Mouse (Mus musculus) thymus, postnatal 4 days (tissue): Measurements from ENCODE around the gene Srsf9.
"Not testable (repeated sequence)": the region's sequence is repeated elsewhere in the genome, so short reads cannot be mapped to it uniquely, and the experiment has no call there.

ENCODE experiments used
- DNase-seq: peaks from one replicate; pipeline ENCODE4 v3.0.0; 2021

The Srsf9 gene

DNA sequence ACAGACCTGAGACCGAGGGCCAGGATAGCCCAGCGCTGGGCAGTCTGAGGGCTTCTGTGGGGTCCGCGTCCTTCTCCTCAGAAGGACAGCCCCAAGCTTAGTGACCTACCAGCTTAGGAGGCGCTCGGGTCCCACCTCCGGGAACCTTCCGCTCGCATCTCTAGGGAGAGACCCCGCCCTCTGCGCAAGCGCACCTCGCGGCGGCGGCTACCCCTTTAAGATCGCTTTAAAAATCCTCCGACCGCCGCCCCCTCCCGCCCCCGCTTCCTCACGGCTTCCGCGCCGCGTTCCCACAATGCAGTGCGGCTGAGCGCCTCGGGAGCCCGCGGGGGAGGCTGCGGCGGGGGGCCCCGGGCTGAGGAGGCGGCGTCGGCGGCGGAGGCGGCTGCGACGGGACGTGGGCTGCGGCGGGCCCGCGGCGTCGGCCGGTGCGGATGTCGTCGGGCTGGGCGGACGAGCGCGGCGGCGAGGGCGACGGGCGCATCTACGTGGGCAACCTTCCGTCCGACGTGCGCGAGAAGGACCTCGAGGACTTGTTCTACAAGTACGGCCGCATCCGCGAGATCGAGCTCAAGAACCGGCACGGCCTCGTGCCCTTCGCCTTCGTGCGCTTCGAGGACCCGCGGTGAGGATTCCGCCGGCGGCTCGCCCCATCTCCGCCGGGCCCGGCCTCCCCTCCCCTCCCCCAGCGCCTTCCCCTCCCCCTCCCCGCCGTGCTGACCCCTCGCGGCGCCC lies at the start of gene Srsf9:
Srsf9 (plus strand) TSS at position 303 of the 735 bp plus-strand sequence.
- peak; percentile 98 for DNase-seq

DNA sequence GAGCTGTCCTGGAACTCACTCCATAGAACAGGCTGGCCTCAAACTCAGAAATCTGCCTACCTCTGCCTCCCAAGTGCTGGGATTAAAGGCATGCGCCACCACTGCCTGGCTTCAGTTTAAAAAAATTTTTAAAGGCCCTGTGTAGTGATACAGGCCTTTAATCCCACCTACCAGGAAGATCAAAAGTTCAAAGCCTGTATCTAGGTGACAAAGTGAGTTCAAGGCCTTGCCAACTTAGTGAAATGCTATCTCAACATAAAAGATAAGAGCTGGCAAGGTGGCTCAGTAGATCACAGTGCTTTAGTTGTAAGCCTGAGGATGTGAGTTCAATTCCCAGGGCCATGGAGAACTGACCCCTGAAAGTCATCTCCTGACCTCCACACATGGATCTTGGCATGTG lies 48.9 kb upstream of the Srsf9 start:
- DNase-seq = no peak

DNA sequence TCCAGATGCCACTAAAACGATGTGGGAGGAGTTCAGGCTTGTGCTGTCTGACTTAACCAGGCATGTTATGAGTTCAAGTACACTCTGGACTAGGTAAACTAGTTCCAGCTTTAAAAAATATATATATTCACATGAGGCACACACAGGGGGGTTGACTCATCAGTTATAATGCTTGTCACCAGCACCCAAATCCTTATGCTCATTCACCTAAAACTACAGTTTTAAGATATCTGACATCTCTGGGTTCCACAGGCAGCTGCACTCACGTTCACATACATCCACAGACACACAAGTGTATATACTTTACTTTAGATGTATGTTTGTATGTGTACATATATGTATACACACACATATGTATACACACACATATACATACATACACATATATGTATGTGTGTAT lies 48.2 kb upstream of the Srsf9 start:
- DNase-seq = no peak

DNA sequence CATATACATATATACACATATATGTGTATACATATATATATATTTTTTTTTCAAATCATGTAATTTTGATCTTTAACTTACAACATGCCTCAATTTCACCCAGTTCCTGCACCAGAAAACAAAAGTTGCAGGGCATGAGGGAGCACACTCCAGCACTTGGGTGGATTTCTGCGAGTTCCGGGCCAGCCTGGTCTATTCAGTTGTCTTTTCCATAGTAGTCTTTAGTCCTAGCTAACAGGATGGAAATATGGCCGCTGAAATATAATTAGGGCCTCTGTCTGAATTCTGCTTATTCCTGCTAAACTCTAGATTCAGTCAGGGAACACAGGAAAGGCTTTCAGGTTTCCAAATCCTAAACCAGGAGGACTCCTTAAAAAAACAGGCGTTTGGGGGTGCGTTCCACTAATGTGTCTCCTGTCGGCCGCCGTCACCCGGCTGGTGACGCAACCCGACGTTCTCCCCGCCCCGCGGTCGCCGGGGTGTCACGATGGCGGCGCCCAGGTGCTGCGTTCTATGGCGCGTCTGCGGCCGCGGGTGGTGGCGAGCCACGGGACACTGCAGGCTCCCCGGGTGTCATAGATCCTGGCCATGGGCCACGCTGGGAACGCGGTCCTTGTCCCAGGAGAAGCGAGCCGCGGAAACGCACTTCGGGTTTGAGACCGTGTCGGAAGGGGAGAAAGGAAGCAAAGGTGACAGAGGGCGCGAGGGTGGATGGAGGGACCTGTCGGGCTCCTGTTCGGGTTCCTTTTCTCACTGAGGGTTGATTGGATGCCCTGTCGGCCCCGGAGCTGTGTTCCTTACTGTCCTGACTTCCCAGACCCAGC lies 47.5 kb upstream of the Srsf9 start, which contains the start of gene Coq5:
Coq5 (plus strand) TSS at position 441 of the 824 bp plus-strand sequence.
- DNase-seq = peak; percentile 94

DNA sequence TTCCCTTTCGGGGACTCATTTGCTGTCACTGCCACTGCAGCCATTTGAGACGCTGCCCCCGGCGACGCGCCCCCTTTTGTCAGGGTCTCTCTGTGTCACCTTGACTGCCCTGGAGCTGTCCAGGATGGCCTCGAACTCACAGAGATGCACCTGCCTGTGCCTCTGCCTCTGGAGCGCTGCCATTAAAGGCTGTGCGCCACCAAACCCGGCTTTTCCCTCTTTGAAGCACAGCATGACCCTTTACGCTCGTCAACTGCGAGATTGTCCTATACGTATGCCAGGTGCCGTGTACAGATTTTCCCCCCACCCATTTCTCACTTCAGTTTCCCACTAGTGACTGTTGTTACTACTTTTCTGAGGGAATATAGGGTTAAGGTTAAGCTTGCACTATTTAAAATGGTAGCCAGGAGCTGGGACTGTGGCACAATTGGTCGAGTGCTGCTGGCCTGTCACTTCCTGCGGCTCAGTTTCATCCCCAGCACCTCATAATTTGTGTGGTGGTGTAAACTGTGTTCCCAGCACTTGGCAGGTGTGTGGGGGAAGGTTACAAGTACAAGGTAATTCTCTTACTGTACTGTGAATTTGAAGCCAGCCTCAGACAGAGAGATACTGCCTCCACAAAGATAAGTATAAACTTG lies 46.8 kb upstream of the Srsf9 start:
- DNase-seq = peak; percentile 64

DNA sequence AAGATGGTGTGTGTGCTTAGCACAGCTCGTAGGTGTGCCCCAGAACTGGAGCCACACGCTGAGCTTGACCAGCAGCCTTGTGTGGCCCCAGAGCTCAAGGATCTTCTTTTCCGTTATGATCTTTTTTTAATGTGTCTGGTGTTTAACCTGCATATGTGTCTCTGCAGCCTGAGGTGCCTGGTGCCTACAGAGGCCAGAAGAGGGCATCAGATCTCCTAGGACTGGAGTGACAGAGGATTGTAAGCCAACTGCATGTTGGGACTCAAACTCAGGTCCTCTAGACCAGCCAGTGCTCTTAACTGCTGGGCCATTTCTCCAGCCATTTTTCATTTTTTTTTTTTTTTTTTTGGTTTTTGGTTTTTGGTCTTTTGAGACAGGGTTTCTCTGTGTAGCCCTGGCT lies 42.2 kb upstream of the Srsf9 start:
- DNase-seq = peak; percentile 38

DNA sequence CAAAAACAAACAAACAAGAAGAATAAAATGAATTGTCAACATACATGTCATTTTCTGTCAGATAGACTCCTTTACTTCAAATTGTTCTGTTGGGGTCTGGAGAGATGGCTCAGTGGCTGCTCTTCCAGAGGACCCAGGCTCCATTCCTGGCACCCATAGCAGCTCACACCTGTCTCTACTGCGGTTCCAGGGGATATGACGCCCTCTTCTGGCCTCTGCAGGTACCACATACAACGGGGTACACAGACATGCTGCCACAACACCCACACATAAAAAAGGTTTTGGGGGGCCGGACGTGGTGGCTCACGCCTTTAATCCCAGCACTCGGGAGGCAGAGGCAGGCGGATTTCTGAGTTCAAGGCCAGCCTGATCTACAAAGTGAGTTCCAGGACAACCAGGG lies 32.8 kb upstream of the Srsf9 start:
- peak; percentile 32 for DNase-seq

DNA sequence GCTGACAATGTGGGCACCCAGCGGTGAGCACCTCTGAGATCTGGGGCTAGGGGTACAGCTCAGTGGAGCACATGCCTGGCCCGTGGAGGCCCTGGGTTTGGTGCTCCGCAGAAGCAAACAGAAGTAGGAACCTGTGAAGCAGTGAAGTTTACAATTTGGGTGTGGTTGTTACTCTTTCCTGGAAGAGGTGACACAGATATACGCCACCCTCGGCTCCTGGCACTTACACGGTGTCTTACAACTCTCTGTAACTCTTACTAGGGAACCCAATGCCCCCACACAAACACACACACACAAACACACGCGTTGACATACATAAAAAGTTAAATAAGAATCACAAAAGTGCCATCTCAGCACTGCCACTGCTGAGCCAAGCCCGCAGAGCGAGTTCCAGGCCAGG lies 30.6 kb upstream of the Srsf9 start:
- no peak for DNase-seq

DNA sequence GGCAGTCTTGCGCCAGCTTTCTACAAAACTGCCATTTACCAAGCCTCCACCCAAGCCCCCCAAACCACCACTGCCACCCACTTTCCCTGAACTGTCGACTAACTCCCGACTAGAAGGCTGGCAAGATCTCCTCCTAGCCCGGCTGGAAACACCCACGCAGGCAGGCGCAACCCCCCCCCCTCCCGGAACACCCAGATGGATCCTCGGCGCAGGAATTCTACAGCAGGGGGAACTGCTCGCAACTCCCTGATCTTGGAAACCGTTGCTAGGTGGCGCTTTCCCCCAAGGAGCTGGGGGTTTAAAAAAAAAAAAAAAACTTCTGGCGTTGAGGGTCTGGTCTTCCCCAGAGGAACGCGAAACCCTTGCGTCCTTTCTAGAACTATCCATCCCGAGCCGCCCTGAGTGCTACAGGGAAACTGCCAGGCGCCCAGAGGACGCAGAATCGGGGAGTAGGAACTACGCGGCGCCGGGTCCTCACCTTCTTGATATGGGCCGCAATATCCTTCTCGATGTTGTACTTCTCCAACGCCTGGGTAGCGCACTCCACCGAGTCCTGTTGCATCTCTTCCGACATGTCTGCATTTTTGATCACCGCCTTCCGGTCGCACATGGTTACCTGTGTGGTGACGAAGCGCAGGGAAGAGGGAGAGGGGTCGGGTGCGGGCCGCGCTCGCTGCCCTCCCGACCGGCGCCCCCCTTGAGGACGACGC lies 26.8 kb upstream of the Srsf9 start:
- no peak for DNase-seq

DNA sequence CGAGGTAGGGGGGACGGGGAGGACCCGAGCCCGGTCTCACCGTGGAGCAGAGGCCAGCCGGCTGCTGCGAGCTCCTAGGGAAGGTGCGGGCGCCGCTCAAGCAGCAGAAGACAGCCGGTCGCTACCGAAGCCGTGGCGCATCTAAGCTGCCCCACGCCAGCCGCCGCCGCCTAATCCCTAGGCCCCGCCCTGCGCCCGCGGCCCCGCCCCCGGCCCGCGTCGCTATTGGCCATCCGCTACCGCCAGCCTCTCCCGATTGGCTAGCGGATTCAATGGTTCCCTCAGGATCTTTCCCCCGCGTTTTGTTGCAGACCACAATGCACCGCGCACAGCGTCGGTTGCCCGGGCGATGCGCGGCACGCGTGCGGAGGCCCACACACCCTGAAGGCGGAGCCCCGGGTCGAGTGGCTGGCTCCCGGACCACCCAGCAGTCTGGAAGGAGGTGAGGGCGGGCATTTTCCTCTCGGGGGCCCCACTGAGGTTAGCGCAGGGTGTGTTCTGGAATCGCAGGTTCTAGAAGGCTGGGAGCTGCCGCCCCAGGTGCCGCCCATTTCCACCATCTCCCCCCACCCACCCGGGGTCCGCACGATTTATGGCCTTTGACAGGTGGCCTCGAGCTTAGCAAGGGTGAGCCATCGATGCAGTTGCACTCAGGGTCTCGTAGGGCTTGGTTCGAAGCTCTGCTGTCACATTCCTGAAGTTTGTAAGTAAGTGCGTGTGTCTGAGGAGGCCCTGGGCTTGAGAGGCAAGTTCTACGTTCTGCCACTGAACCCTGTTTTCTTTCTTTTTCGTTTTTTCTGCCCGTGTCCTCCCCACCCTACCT lies 26.0 kb upstream of the Srsf9 start, which contains the start of gene Dynll1:
Dynll1 (minus strand) TSS at position 208 of the 823 bp plus-strand sequence.
- DNase-seq = peak; percentile 99

DNA sequence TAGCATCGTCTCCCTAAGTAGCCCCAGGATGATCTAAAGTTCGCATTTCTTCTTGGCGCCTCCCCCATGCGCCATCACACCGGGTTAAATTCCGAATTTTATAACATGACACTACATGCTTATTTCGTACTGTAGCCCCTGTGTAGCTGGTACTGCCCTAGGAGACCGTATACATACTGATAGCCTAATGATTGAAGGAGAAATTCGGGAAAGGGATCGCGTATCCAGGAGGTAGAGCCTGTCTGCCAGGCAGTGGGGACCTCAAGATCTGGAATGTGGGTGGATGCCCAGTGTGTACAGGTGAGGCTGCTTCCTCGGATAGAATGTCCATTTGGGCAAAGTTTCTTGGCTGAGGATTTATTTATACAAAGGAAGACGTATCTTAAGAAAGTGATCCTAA lies 25.4 kb upstream of the Srsf9 start:
- no peak for DNase-seq

DNA sequence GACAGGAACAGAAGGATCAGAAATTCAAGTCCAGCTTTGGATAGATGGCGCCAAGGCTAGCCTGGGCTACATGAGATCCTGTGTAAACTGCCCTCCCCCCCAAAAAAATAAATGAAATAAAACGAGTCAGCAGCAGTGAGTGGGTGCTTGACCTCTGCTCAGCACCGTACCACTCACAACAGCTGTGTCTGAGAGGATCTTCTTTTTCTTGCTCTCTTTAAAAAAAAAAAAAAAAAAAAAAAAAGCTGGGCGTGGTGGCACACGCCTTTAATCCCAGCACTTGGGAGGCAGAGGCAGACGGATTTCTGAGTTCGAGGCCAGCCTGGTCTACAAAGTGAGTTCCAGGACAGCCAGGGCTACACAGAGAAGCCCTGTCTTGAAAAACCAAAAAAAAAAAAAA lies 24.8 kb upstream of the Srsf9 start:
- DNase-seq = not testable (repeated sequence)

DNA sequence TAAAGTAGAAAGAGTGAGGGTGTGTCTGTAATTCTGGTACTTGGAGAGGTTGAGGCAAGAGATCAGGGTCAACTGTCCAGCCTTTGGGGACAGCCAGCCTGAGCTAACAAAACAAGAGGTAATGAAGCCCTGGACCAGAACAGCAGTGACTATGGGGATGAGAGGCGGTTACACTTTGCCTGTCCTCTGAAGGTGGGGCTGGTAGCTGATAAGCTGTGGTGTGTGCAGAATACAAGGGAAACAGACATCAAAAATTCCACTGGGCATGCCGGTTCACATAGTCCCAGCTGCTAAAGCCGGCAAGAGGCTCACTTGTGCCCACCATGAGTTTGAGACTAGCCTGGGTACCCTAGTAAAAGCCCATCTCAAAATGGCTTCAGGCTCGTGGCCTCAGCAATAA lies 14.6 kb upstream of the Srsf9 start:
- no peak for DNase-seq

DNA sequence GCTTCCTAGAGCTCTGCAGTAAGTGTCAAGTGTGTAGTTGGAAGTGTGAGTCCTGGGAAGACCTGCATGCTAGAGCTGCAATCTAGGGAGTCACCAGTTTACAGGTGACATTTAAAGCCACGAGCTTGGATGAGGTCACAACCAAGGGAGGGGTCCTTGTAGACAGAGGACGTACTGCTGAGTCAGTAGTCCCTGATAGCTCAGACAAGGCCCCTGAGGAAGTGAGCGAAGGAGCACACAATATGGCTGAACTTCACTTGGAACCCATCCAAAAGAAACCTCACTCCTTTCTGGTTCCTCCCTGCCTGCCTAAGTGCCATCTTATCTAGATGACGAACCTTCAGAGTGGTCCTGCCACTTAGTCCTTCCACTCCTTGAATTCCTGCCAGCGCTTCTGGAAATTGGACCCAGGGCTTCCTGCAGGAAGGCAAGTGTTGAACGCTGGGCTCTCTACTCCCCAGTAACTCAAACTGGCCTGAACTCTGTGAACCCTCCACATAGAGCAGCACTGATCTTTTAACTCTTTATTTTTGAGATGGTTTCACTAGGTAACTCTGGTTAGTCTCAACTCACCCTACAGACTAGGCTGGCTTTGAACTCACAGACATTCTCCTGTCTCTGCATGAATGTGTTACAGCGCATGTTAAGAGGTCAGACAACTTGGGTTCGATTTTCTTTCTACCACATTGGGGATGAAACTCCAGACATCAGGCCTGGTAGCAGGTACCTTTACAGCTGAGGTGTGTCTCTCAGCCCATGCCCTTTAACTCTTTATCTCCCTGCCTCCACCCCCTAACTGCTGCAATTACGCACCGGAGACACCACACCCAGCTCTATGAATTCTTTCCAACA lies 13.9 kb upstream of the Srsf9 start:
- DNase-seq = no peak

DNA sequence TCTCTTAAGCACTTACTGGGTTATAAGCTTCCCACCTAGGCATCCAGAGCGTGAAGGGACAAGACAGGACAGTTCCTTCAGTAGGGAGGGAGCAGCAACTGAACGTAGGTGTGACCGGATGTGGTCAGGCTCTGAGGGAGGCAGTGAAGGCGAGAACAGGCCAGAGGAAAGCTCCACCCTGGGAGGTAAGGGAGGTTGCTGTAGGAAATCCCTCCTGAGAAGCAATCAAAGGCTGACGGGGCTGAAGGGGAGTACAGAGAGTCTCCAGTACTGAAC lies 13.4 kb upstream of the Srsf9 start:
- DNase-seq = no peak

DNA sequence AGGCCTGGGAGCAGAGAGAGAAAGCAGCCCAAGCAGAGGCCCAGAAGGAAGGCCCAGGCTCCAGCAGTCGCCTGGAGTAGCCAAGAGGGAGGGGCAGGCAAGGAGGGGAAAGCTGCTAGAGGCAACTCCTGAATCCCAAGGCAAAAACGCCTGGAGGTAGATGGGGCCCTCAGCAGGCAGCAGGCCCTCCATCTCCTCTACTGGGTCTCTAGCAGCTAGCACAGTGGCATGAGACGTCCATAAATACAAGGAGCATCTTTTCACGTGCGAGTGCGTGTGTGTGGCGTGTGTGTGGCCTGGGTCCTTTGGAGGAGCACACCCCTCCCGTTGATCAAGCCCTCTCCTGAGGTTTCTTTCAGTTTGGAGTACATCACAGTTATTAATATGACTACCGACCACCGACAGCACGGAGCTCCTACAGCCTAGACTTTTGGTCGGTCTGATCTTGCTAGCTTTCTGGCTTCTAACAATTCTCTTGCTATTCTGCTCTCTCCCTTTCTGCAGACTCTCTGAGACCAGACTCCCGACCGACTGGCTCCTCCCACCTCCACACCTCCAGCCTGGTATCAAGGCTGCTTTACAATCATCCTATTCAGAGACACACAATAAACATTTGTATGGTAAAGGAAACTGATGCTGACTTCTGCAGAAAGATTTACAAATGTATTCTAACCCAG lies 9.9 kb upstream of the Srsf9 start:
- peak; percentile 32 for DNase-seq

DNA sequence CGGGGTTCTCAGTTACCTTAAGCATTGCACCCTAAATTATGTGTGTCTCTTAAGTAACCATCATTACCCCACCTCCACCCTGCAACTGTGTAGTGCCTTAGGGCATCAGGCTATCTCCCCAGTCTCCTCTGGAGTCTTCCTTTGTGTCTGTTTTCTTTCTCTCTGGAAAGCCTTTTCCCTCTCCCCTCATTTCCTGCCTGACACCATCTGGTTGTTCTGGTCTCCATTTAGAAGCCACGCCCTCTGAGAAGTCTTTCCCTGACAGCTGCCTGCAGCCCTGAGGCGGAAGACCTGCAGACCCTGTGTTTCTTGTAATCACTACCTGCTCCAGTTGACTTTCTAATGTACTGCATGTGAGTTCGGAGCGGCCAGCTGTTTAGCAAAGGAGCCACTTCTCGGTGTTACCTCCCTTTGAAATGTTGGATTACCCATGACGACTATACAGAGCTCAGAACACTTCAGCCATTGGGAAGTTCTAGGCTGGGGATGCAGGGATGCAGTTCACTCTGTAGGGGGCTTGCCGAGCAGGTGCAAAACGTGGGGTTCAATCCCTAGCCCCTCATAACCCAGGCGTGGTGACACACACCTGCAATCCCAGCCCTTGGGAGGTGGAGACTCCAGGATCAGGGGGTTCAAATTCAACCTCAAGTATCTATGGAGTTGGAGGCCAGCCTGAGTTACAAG lies 9.2 kb upstream of the Srsf9 start:
- DNase-seq = peak; percentile 63

DNA sequence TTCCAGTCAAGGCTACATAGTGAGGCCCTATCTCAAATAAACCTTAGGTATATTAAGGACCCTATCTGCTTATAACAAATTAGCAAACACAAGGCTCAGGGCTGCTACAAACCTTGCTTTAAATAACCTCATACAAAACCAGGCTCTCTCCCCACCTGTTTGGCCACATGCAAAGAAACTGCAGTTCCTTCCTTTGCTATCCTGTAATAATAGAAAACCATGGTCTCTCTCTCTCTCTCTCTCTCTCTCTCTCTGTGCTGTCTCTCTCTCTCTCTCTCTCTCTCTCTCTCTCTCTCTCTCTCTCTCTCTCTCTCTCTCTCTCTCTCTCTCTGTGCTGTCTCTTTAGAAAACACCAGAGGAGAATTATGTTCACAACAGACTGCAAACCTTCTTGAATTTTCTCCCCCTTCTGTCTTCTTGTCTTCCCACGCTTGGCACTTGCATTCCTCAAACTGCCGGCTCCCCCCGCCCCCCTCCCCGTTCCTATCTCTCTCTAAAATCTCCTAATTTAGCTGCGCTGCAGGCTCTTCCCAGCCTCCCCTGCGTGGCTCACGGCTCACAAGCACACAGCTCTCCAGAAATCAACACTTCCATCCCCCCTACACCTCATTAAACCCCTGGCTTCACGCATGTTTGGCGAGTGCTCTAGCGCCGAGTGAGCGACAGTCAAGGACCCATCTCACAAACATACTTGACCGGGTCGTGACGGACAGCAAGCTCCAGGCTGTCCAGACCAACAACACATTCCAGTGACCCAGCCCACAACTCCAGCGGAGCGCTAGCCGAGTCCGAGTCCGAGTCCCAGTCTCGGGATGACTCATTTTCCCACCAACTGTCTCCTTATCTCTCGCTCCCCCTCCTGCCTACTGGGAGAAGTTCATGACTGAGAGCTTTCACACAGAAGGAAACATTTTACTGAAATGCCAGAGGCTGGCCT lies 7.7 kb upstream of the Srsf9 start:
- DNase-seq = peak; percentile 59

DNA sequence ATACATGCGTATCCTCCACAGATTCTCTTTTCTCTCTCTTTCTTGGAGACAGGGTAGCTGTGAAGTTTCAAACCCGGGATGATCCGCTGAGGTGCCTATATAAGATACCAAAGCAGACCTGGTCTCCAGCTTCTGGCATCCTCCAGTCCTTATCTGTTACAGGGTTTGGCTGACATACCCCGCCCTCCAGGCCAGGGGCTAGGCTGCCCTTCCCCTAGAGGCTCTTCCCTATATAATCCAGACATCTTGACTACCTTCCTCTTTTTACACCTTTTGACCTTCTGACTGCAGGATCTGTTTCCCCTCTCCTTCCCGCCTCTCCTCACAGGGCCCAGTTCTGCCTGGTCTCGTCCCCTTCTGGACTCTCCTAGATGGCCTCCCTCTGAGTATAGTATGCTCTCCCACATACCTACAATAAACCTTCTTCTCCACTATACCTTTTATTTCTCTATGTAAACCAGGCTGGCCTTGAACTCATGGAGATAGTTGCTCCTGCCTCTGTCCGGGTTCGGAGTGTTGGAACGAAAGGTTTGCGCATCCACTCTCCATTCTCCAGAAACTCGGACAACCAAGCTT lies 633 bp upstream of the Srsf9 start:
- DNase-seq = peak; percentile 23
